Mouse (Mus musculus): ENCODE measurements at regions not wholly inside any gene's neighbourhood (a gene's known extent, or its start where the extent isn't known, plus 50 kb on each side); places are given as distances from the start of the nearest gene placed in this dataset.

GRCm38 (mm10) chr10:46845578-46846314 lies 1268.1 kb downstream of the Hace1 start:
- no peak overlapping the region for H3K4me3 ChIP-seq (replicated peaks; ENCODE audit: low read depth, low read length)
- H3K4me2 ChIP-seq (ENCODE audit: low read length): no peak overlapping the region
- no peaks in the 10 kb centered on the region for H3K27me3 ChIP-seq (ENCODE audit: control insufficient read depth, insufficient read depth, low read length)
- peak; percentile 31 for DNase-seq
- H3K9me3 ChIP-seq (ENCODE audit: control insufficient read depth, low read length): no peaks in the 10 kb centered on the region
- no peaks in the 10 kb centered on the region for H3K36me3 ChIP-seq (ENCODE audit: control insufficient read depth, insufficient read depth, low read length)
- 0 out of 2 replicates have a peak overlapping the region, but pooled peaks have one; percentile 20 for H3K27ac ChIP-seq (replicated peaks; ENCODE audit: low read depth, low read length)
- no peak for ATAC-seq (ENCODE audit: low FRiP score, low TSS enrichment)
- no peaks in the 10 kb centered on the region for H3K4me1 ChIP-seq (ENCODE audit: control insufficient read depth, insufficient read depth, low read length)
- WGBS: 63% methylated on average over 3 of the region's 3 CpGs
- H3K9ac ChIP-seq (replicated peaks; ENCODE audit: low read length): no peak overlapping the region

All from midbrain, embryonic 14.5 days (tissue).